Mouse (Mus musculus) lung, embryonic 15.5 days (tissue): Measurements from ENCODE around the gene Vcl. TPM values are rescaled to one million over a fixed set of nuclear protein-coding genes. Genes with fewer than 3 reads are reported as not detected.

Source experiments
- ATAC-seq: fragments of 200-750 bp; cut with Nextera tagmentation; 2 replicates; pipeline ENCODE4 v1.8.0; 2017; ENCODE audit warnings: moderate number of reproducible peaks, borderline replicate concordance; ENCODE audit not compliant: low FRiP score, low TSS enrichment; ENCODE audit errors: extremely low read depth
- H3K27ac ChIP-seq: fragments of 300-500 bp; sonication (generic); 2 replicates; pipeline ENCODE4 v1.5.1; 2015; ENCODE audit warnings: moderate library complexity, mild to moderate bottlenecking, inconsistent platforms
- H3K27me3 ChIP-seq: fragments of 300-500 bp; sonication (generic); 2 replicates; pipeline ENCODE4 v1.6.1; 2015; ENCODE audit warnings: inconsistent platforms
- H3K36me3 ChIP-seq: fragments of 300-500 bp; sonication (generic); 2 replicates; pipeline ENCODE4 v1.6.1; 2015; ENCODE audit warnings: inconsistent platforms
- H3K4me1 ChIP-seq: fragments of 300-500 bp; sonication (generic); 2 replicates; pipeline ENCODE4 v1.6.1; 2015; ENCODE audit warnings: inconsistent platforms
- H3K4me2 ChIP-seq: fragments of 300-500 bp; sonication (generic); 2 replicates; pipeline ENCODE4 v1.6.1; 2015; ENCODE audit warnings: inconsistent platforms, mild to moderate bottlenecking, moderate library complexity
- H3K4me3 ChIP-seq: fragments of 300-500 bp; sonication (generic); 2 replicates; pipeline ENCODE4 v1.5.1; 2015; ENCODE audit warnings: mild to moderate bottlenecking, inconsistent platforms
- H3K9ac ChIP-seq: fragments of 300-500 bp; sonication (generic); 2 replicates; pipeline ENCODE4 v1.6.1; 2015; ENCODE audit warnings: inconsistent platforms
- H3K9me3 ChIP-seq: fragments of 300-500 bp; sonication (generic); 2 replicates; pipeline ENCODE4 v1.6.1; 2016; ENCODE audit warnings: inconsistent platforms
- WGBS: fragments of 180-500 bp; shearing (Covaris S2); methylation state at CpG from one replicate; pipeline ENCODE4 v1.1.7; 2015; 5-methylcytosine and 5-hydroxymethylcytosine counted together
- polyA plus RNA-seq: library from polyadenylated mRNA; unstranded; fragments of >200 nt; fragmentation: Nextera tagmentation; extraction: Ambion mirVana; gene quantifications from 2 replicates; pipeline ENCODE4 v1.2.1, GENCODE M21; 2015

The Vcl gene
- 60.2 and 62.7 TPM in 2 replicates for polyA plus RNA-seq

DNA sequence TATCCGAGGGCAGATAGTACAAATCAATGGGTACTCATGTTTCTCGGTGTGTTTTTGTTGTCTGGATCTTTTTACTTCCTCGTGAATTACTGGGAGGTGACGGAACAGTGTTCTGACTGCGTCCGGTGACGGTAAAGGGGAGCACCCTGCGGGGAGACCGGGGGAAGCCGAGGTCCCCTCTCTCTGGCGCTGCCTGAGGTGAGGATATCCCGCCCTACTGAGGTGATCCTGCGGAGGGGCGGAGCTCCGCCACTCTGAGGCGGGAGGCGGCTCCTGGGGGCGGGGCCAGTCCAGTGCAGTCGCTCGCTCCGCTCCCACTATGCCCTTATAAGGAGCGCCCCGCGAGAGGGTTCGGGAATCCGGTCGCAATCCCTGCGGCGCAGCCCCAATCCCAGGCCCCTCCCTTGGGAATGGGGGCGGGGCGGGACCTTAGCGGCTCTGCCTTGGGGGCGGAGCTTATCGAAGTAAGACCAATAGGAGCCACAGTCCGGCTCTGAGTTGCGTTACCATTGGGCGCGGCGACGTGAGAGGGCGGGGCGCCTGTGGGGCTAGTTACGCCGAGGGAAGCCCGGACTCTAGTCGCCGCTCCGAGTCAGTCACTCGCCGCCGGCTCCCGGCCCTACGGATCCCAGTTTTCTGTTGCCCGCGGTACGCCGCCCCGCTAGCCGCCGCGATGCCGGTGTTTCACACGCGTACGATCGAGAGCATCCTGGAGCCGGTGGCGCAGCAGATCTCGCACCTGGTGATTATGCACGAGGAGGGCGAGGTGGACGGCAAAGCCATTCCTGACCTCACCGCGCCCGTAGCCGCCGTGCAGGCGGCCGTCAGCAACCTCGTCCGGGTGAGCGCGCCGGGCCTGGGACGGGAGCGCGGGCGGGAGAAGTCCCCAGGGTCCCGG lies at the start of gene Vcl:
Vcl (plus strand) TSS at position 551 of the 898 bp plus-strand sequence.
- peak within 1 kb of the TSS; percentile 83 for H3K27ac ChIP-seq
- H3K9me3 ChIP-seq, result no peaks in the 10 kb centered on the region
- peaks cover 29% of the 10 kb centered on the region for H3K4me1 ChIP-seq
- peak within 1 kb of the TSS; percentile 80 for H3K4me3 ChIP-seq
- under 1% methylated on average over 89 of the region's 89 CpGs for WGBS
- H3K9ac ChIP-seq, result peak within 1 kb of the TSS; percentile 76
- H3K36me3 ChIP-seq, result no peaks in the 10 kb centered on the region
- H3K4me2 ChIP-seq, result peak within 1 kb of the TSS; percentile 75
- H3K27me3 ChIP-seq, result no peaks in the 10 kb centered on the region
- peak; percentile 99 for ATAC-seq

DNA sequence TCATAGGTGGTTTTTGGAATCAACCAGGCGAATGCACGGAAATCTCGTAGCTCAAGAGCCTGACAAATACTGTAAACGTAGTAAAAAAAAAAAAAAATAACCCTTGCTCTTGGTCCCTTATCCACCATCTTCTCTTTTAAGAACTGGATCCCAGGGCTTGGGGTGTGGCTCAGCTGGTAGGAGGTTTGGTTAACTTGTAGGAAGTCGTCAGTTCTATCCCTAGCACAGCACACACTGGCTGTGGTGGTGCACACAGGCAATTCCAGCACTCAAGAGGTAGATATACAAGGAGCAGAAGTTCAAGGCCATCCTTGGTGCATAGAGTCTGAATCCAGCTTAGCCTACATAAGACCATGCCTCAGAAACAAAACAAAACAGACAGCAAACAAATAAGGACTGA lies 44.5 kb upstream of the Vcl start:
- Histone ChIP-seq H3K36me3 (no peaks in the 10 kb centered on the region), H3K9ac (no peak overlapping the region), H3K9me3 (no peaks in the 10 kb centered on the region), H3K4me3 (no peak overlapping the region), H3K27ac (peak overlapping the region; percentile 54), H3K4me2 (no peak overlapping the region; the same call in 1 of the 2 replicates), H3K27me3 (no peaks in the 10 kb centered on the region), H3K4me1 (peaks cover 18% of the 10 kb centered on the region)
- no peak for ATAC-seq
- WGBS, result 68% methylated on average over 5 of the region's 5 CpGs

GRCm38 (mm10) chr14:20885091-20885888 lies 43.9 kb upstream of the Vcl start:
- peak; percentile 64; the same call in 1 of the 2 replicates for ATAC-seq
- Histone ChIP-seq H3K27ac (peak overlapping the region; percentile 54), H3K9ac (no peak overlapping the region), H3K9me3 (no peaks in the 10 kb centered on the region), H3K4me2 (peak overlapping the region; percentile 29), H3K4me1 (peaks cover 18% of the 10 kb centered on the region), H3K27me3 (no peaks in the 10 kb centered on the region), H3K36me3 (no peaks in the 10 kb centered on the region), H3K4me3 (no peak overlapping the region)
- 21% methylated on average over 10 of the region's 10 CpGs for WGBS

GRCm38 (mm10) chr14:20886266-20886665 lies 42.9 kb upstream of the Vcl start:
- ATAC-seq, result no peak
- Histone ChIP-seq H3K4me3 (no peak overlapping the region), H3K27ac (peak overlapping the region; percentile 54), H3K36me3 (no peaks in the 10 kb centered on the region), H3K27me3 (no peaks in the 10 kb centered on the region), H3K9ac (no peak overlapping the region), H3K9me3 (no peaks in the 10 kb centered on the region), H3K4me1 (peaks cover 15% of the 10 kb centered on the region), H3K4me2 (no peak overlapping the region)
- 41% methylated on average over 4 of the region's 4 CpGs for WGBS

DNA sequence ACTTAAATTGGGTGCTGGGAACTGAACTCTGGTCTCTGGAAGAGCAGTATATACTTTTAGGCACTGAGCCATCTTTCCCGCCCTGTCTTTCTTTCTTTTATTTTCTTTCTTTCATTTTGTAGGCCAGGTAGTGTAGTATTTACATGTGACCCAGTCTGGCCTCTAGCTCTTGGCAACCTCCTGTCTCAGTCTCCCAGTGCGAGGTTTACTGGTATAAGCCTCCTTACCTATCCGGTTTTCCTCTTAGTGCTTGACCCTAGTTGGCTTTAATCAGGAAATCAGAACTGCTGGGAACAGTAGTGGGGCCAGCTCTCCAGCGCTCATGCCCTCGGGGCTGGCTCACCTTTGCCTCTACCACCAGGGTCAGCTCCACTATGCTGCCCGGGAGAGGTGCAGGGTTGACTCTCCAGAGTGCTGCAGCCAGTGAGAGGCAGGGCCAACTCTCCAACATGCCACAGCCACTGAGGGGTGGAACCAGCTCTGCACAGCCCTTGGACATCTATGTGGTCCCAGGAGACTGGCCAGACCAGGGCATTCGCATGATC lies 41.6 kb upstream of the Vcl start:
- no peak overlapping the region for H3K27ac ChIP-seq
- no peak overlapping the region for H3K9ac ChIP-seq
- H3K36me3 ChIP-seq, result no peaks in the 10 kb centered on the region
- WGBS, result 81% methylated on average over 7 of the region's 7 CpGs
- ATAC-seq, result no peak
- H3K4me2 ChIP-seq, result no peak overlapping the region
- H3K4me1 ChIP-seq, result peaks cover 19% of the 10 kb centered on the region
- H3K9me3 ChIP-seq, result no peaks in the 10 kb centered on the region
- no peak overlapping the region for H3K4me3 ChIP-seq
- H3K27me3 ChIP-seq, result no peaks in the 10 kb centered on the region

GRCm38 (mm10) chr14:20891941-20892402 lies 37.2 kb upstream of the Vcl start:
- Histone ChIP-seq H3K27me3 (no peaks in the 10 kb centered on the region), H3K27ac (peak overlapping the region; percentile 67), H3K9ac (no peak overlapping the region), H3K36me3 (no peaks in the 10 kb centered on the region), H3K4me2 (no peak overlapping the region; the same call in 1 of the 2 replicates), H3K9me3 (no peaks in the 10 kb centered on the region), H3K4me3 (no peak overlapping the region), H3K4me1 (peaks cover 11% of the 10 kb centered on the region; the same call in 1 of the 2 replicates)
- 31% methylated on average over 9 of the region's 9 CpGs for WGBS
- ATAC-seq, result peak; percentile 79

- Histone ChIP-seq H3K27me3 (no peaks in the 10 kb centered on the region), H3K9me3 (no peaks in the 10 kb centered on the region), H3K9ac (no peak overlapping the region), H3K36me3 (no peaks in the 10 kb centered on the region), H3K4me2 (no peak overlapping the region), H3K27ac (peak overlapping the region; percentile 67; the same call in 1 of the 2 replicates), H3K4me1 (peaks cover 11% of the 10 kb centered on the region; the same call in 1 of the 2 replicates), H3K4me3 (no peak overlapping the region)
- 45% methylated on average over 4 of the region's 4 CpGs for WGBS
- ATAC-seq, result 0 out of 2 replicates have a peak, but pooled peaks have one; percentile 35
Measured at GRCm38 (mm10) chr14:20893815-20894214, 35.4 kb upstream of the Vcl start.

DNA sequence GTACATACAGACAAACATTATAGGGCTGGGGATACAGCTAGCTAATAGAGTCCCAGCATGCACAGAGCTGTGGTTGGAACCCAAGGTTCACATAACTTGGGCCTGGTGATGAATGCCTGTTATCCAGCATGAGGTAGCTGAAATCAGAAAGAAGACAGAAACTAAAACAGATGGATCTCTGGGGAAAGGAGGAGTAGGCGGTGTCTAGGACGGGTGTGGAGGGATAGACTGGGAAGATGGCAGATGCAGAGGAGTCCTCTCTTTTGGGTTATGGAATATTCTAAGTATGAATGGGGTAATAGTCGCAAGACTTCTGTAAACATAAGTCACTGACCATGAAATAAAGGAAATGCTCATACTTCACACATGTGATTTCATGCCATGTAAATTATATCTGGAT lies 27.9 kb upstream of the Vcl start:
- H3K4me2 ChIP-seq, result no peak overlapping the region
- H3K9me3 ChIP-seq, result no peaks in the 10 kb centered on the region
- no peak overlapping the region for H3K4me3 ChIP-seq
- no peaks in the 10 kb centered on the region for H3K36me3 ChIP-seq
- no peaks in the 10 kb centered on the region for H3K27me3 ChIP-seq
- no peaks in the 10 kb centered on the region for H3K4me1 ChIP-seq
- H3K9ac ChIP-seq, result no peak overlapping the region
- no peak for ATAC-seq
- WGBS, result 88% methylated on average over 3 of the region's 3 CpGs
- no peak overlapping the region for H3K27ac ChIP-seq

GRCm38 (mm10) chr14:20903137-20903536 lies 26.1 kb upstream of the Vcl start:
- WGBS, result 81% methylated on average over 6 of the region's 6 CpGs
- Histone ChIP-seq H3K36me3 (no peaks in the 10 kb centered on the region), H3K4me3 (no peak overlapping the region), H3K27me3 (no peaks in the 10 kb centered on the region), H3K9me3 (no peaks in the 10 kb centered on the region), H3K4me1 (no peaks in the 10 kb centered on the region), H3K27ac (no peak overlapping the region), H3K9ac (no peak overlapping the region), H3K4me2 (no peak overlapping the region)
- no peak for ATAC-seq

DNA sequence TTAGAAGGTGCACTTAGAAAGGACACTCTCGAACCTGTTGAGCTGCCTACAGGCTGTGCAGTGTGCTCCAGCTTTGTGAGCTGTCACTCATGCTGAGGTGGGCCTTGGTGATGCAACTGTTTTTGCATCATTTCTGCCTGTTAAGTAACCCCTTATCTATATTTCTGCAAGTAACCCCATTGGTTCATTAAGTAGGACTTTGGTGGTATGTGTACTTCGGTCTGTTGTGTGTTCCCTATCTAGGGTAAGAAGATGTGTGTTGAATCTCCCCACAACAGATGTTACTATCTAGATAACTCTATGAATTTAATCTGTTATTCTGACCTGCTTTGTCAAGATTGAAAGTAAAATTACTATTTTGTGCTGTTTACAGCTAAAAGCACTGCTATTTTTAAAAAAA lies 17.4 kb upstream of the Vcl start:
- H3K36me3 ChIP-seq, result no peaks in the 10 kb centered on the region
- no peaks in the 10 kb centered on the region for H3K4me1 ChIP-seq
- 71% methylated on average over 2 of the region's 2 CpGs for WGBS
- no peak overlapping the region for H3K9ac ChIP-seq
- no peaks in the 10 kb centered on the region for H3K9me3 ChIP-seq
- H3K27ac ChIP-seq, result no peak overlapping the region
- no peaks in the 10 kb centered on the region for H3K27me3 ChIP-seq
- H3K4me3 ChIP-seq, result no peak overlapping the region
- ATAC-seq, result no peak
- H3K4me2 ChIP-seq, result no peak overlapping the region

DNA sequence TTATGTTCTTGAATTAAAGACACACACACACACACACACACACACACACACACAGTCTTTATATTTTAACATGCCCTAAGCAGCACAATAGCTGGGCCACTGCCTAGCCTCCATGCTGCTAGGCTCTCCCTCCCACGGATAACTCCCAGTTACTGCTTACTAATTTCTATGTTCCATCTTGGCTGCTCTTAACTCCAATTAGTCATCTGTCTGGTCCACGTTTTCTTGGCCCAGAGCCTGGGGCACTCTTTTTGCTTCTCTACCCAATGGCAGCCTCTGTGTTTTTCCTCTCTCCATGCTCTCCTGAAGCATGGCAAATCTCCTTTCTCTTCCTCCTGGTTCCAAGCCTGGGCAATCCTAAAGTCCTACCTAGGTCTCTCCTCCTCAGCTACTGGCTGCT lies 14.8 kb upstream of the Vcl start:
- Histone ChIP-seq H3K36me3 (no peaks in the 10 kb centered on the region), H3K9ac (no peak overlapping the region), H3K4me1 (no peaks in the 10 kb centered on the region), H3K4me2 (no peak overlapping the region), H3K9me3 (no peaks in the 10 kb centered on the region), H3K27ac (no peak overlapping the region), H3K27me3 (no peaks in the 10 kb centered on the region), H3K4me3 (no peak overlapping the region)
- 36% methylated on average over 2 of the region's 2 CpGs for WGBS
- no peak for ATAC-seq
